Mouse (Mus musculus): ENCODE results near the gene Zfp280b. TPM values are rescaled to one million over a fixed set of nuclear protein-coding genes. Genes with fewer than 3 reads are reported as not detected.

Zfp280b gene
- total and polyA plus RNA-seq, 2 experiments: 3.1 to 3.8 TPM

GRCm38 (mm10) chr10:76045343-76045742 lies 12.9 kb downstream of the Zfp280b start:
- Histone ChIP-seq H3K79me2 (ENCODE audit: control insufficient read depth, insufficient read depth, low read length) (no peaks in the 10 kb centered on the region), H3K4me3 (ENCODE audit: insufficient read depth, low read depth, low read length) (no peak overlapping the region), H3K27me3 (ENCODE audit: control insufficient read depth, insufficient read depth, low read length) (no peaks in the 10 kb centered on the region), H3K4me1 (ENCODE audit: control insufficient read depth, insufficient read depth, low read length) (peaks cover 4% of the 10 kb centered on the region; the same call in 1 of the 2 replicates), H3K9ac (ENCODE audit: low read depth, low read length) (no peak overlapping the region), H3K36me3 (ENCODE audit: control insufficient read depth, insufficient read depth, low read length) (peaks cover 9% of the 10 kb centered on the region), H3K27ac (replicated peaks; ENCODE audit: insufficient read depth, low read depth, low read length) (no peak overlapping the region)
- TF ChIP-seq CTCF (IDR thresholded peaks at IDR 0.05; ENCODE audit: low read depth, low read length) (no peak), POLR2A (IDR thresholded peaks at IDR 0.05; ENCODE audit: extremely low read depth, insufficient read depth, low read length) (no peak)
- 60% methylated on average over 5 of the region's 5 CpGs for WGBS
- no peak for DNase-seq (ENCODE audit: extremely low read depth, low read depth, low spot score)

DNA sequence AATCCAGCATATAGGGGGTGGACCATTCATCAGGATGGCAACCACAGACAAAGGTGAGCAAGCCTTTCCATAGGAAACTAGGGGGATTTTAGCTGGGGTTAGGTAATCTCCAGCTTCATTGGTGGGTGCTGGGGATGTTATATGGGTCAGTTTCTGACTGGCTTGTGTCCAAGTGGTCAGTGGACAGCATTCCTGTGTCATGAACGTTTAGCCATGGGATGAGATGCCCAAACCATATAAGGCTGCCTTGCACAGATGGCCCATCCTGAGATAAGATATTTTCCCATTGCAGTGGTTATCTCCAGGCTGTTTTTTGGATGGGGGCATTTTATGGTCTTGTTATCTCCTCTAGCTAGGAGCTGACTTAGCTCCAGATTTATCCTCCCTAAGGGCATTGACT lies 14.3 kb downstream of the Zfp280b start:
- peaks cover 4% of the 10 kb centered on the region; the same call in 1 of the 2 replicates for H3K36me3 ChIP-seq (ENCODE audit: control insufficient read depth, insufficient read depth, low read length)
- H3K27me3 ChIP-seq (ENCODE audit: control insufficient read depth, insufficient read depth, low read length): no peaks in the 10 kb centered on the region
- TF ChIP-seq POLR2A (IDR thresholded peaks at IDR 0.05; ENCODE audit: extremely low read depth, insufficient read depth, low read length) (no peak), CTCF (IDR thresholded peaks at IDR 0.05; ENCODE audit: low read depth, low read length) (no peak)
- no peak for DNase-seq (ENCODE audit: extremely low read depth, low read depth, low spot score)
- H3K4me1 ChIP-seq (ENCODE audit: control insufficient read depth, insufficient read depth, low read length): peaks cover 4% of the 10 kb centered on the region; the same call in 1 of the 2 replicates
- no peak overlapping the region for H3K27ac ChIP-seq (replicated peaks; ENCODE audit: insufficient read depth, low read depth, low read length)
- no peak overlapping the region for H3K9ac ChIP-seq (ENCODE audit: low read depth, low read length)
- H3K4me3 ChIP-seq (ENCODE audit: insufficient read depth, low read depth, low read length): no peak overlapping the region
- WGBS: 4% methylated on average over 1 of the region's 1 CpGs
- no peaks in the 10 kb centered on the region for H3K79me2 ChIP-seq (ENCODE audit: control insufficient read depth, insufficient read depth, low read length)

DNA sequence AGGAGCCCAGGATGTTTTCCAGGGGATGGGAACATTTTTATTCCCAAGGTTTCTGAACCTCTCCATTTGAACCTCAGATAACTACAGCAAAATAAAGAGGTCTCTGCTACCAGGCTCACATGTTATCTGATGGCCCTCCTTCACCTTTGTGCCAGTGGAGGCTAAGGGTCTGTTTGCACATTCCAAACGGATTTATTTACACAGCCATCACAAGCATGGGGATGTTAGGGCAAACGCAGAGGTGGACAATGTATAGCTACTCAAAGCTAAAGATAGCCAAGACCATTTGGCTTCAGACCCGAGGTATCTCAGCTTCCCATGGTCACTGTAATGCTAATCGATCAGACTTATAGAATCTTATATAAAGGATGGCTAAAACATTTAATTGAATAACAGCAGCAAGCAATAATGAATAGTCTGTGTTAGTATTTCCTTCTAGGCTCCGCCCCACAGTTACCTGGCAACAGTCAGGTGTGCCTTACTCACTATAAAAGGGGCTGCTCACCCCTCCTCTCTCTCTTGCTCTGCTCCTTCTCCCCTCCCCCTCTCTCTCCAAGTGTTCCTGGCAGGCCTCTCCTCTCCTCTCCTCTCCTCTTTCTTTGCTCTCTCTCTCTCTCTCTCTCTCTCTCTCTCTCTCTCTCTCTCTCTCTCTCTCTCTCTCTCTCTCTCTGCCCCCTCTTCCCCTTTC lies 14.9 kb downstream of the Zfp280b start:
- H3K4me3 ChIP-seq (ENCODE audit: insufficient read depth, low read depth, low read length): no peak overlapping the region
- no peak overlapping the region for H3K27ac ChIP-seq (replicated peaks; ENCODE audit: insufficient read depth, low read depth, low read length)
- H3K79me2 ChIP-seq (ENCODE audit: control insufficient read depth, insufficient read depth, low read length): no peaks in the 10 kb centered on the region
- TF ChIP-seq POLR2A (IDR thresholded peaks at IDR 0.05; ENCODE audit: extremely low read depth, insufficient read depth, low read length): no peak
- no peak for TF ChIP-seq CTCF (IDR thresholded peaks at IDR 0.05; ENCODE audit: low read depth, low read length)
- no peak overlapping the region for H3K9ac ChIP-seq (ENCODE audit: low read depth, low read length)
- peaks cover 4% of the 10 kb centered on the region; the same call in 1 of the 2 replicates for H3K36me3 ChIP-seq (ENCODE audit: control insufficient read depth, insufficient read depth, low read length)
- no peak for DNase-seq (ENCODE audit: extremely low read depth, low read depth, low spot score)
- H3K27me3 ChIP-seq (ENCODE audit: control insufficient read depth, insufficient read depth, low read length): no peaks in the 10 kb centered on the region
- peaks cover 4% of the 10 kb centered on the region; the same call in 1 of the 2 replicates for H3K4me1 ChIP-seq (ENCODE audit: control insufficient read depth, insufficient read depth, low read length)
- WGBS: 19% methylated on average over 5 of the region's 5 CpGs

GRCm38 (mm10) chr10:76048967-76049366 lies 16.5 kb downstream of the Zfp280b start:
- no peak for TF ChIP-seq POLR2A (IDR thresholded peaks at IDR 0.05; ENCODE audit: extremely low read depth, insufficient read depth, low read length)
- peaks cover 4% of the 10 kb centered on the region; the same call in 1 of the 2 replicates for H3K4me1 ChIP-seq (ENCODE audit: control insufficient read depth, insufficient read depth, low read length)
- H3K27ac ChIP-seq (replicated peaks; ENCODE audit: insufficient read depth, low read depth, low read length): no peak overlapping the region
- no peak overlapping the region for H3K4me3 ChIP-seq (ENCODE audit: insufficient read depth, low read depth, low read length)
- no peaks in the 10 kb centered on the region for H3K27me3 ChIP-seq (ENCODE audit: control insufficient read depth, insufficient read depth, low read length)
- no peaks in the 10 kb centered on the region for H3K36me3 ChIP-seq (ENCODE audit: control insufficient read depth, insufficient read depth, low read length)
- no peaks in the 10 kb centered on the region for H3K79me2 ChIP-seq (ENCODE audit: control insufficient read depth, insufficient read depth, low read length)
- WGBS: 19% methylated on average over 6 of the region's 6 CpGs
- H3K9ac ChIP-seq (ENCODE audit: low read depth, low read length): no peak overlapping the region
- peak; percentile 12 for DNase-seq (ENCODE audit: extremely low read depth, low read depth, low spot score)

GRCm38 (mm10) chr10:76051860-76052259 lies 19.4 kb downstream of the Zfp280b start:
- no peak overlapping the region for H3K27ac ChIP-seq (replicated peaks; ENCODE audit: insufficient read depth, low read depth, low read length)
- no peak overlapping the region for H3K9ac ChIP-seq (ENCODE audit: low read depth, low read length)
- no peaks in the 10 kb centered on the region for H3K79me2 ChIP-seq (ENCODE audit: control insufficient read depth, insufficient read depth, low read length)
- no peaks in the 10 kb centered on the region for H3K36me3 ChIP-seq (ENCODE audit: control insufficient read depth, insufficient read depth, low read length)
- no peak for DNase-seq (ENCODE audit: extremely low read depth, low read depth, low spot score)
- no peak overlapping the region for H3K4me3 ChIP-seq (ENCODE audit: insufficient read depth, low read depth, low read length)
- TF ChIP-seq POLR2A (IDR thresholded peaks at IDR 0.05; ENCODE audit: extremely low read depth, insufficient read depth, low read length): no peak
- no peak for TF ChIP-seq CTCF (IDR thresholded peaks at IDR 0.05; ENCODE audit: low read depth, low read length)
- no peaks in the 10 kb centered on the region for H3K27me3 ChIP-seq (ENCODE audit: control insufficient read depth, insufficient read depth, low read length)
- H3K4me1 ChIP-seq (ENCODE audit: control insufficient read depth, insufficient read depth, low read length): peaks cover 4% of the 10 kb centered on the region; the same call in 1 of the 2 replicates
- 94% methylated on average over 11 of the region's 11 CpGs for WGBS

- TF ChIP-seq CTCF (IDR thresholded peaks at IDR 0.05; ENCODE audit: low read depth, low read length) (no peak), POLR2A (IDR thresholded peaks at IDR 0.05; ENCODE audit: extremely low read depth, insufficient read depth, low read length) (no peak)
- H3K4me1 ChIP-seq (ENCODE audit: control insufficient read depth, insufficient read depth, low read length): no peaks in the 10 kb centered on the region
- WGBS: 95% methylated on average over 5 of the region's 5 CpGs
- H3K79me2 ChIP-seq (ENCODE audit: control insufficient read depth, insufficient read depth, low read length): no peaks in the 10 kb centered on the region
- no peak overlapping the region for H3K9ac ChIP-seq (ENCODE audit: low read depth, low read length)
- H3K36me3 ChIP-seq (ENCODE audit: control insufficient read depth, insufficient read depth, low read length): no peaks in the 10 kb centered on the region
- H3K4me3 ChIP-seq (ENCODE audit: insufficient read depth, low read depth, low read length): no peak overlapping the region
- no peaks in the 10 kb centered on the region for H3K27me3 ChIP-seq (ENCODE audit: control insufficient read depth, insufficient read depth, low read length)
- DNase-seq (ENCODE audit: extremely low read depth, low read depth, low spot score): no peak
- no peak overlapping the region for H3K27ac ChIP-seq (replicated peaks; ENCODE audit: insufficient read depth, low read depth, low read length)
These were observed 30.0 kb downstream of the Zfp280b start for GRCm38 (mm10) chr10:76062439-76062838.
